Mouse (Mus musculus) heart, postnatal 0 days (tissue): ENCODE data around the gene Ap2a1.
"Not testable (repeated sequence)": the region's sequence is repeated elsewhere in the genome, so short reads cannot be mapped to it uniquely, and the experiment has no call there.

Experiments
- CTCF ChIP-seq: IDR thresholded peaks from 2 replicates; pipeline ENCODE4 v1.5.1; 2016; ENCODE audit warnings: antibody characterized with exemption, control low read depth, low read depth
- EP300 ChIP-seq: IDR thresholded peaks from 2 replicates; pipeline ENCODE4 v1.6.1; 2016; ENCODE audit warnings: antibody characterized with exemption, low read depth

GRCm38 (mm10) chr7:44871774-44872173 is 57.5 kb downstream of the Ap2a1 start:
- not testable (repeated sequence) for TF ChIP-seq CTCF, EP300
